Mouse (Mus musculus) liver, embryonic 11.5 days (tissue): ENCODE measurements around the gene Morn3. TPM values are rescaled to one million over a fixed set of nuclear protein-coding genes. Genes with fewer than 3 reads are reported as not detected.

Source experiments
- ATAC-seq: fragments of 200-750 bp; cut with Nextera tagmentation; replicated peaks from 2 replicates; pipeline ENCODE4 v1.8.0; 2017; ENCODE audit warnings: moderate number of reproducible peaks, mild to moderate bottlenecking, moderate TSS enrichment, moderate library complexity; ENCODE audit not compliant: low FRiP score
- DNase-seq: peaks from one replicate; pipeline ENCODE4 v3.0.0-alpha.2; 2017; ENCODE audit warnings: low spot score
- H3K27ac ChIP-seq: fragments of 300-500 bp; sonication (generic); 2 replicates; pipeline ENCODE4 v1.5.1; 2014; ENCODE audit warnings: mild to moderate bottlenecking, low read depth, low read length, control low read depth
- H3K27me3 ChIP-seq: fragments of 300-500 bp; sonication (generic); replicated peaks from 2 replicates; pipeline ENCODE4 v1.6.1; 2014; ENCODE audit warnings: low read length, mixed read lengths; ENCODE audit not compliant: control insufficient read depth, insufficient read depth
- H3K36me3 ChIP-seq: fragments of 300-500 bp; sonication (generic); 2 replicates; pipeline ENCODE4 v1.6.1; 2014; ENCODE audit warnings: mild to moderate bottlenecking, low read length, moderate library complexity, mixed read lengths; ENCODE audit not compliant: control insufficient read depth, insufficient read depth
- H3K4me1 ChIP-seq: fragments of 300-500 bp; sonication (generic); replicated peaks from 2 replicates; pipeline ENCODE4 v1.6.1; 2014; ENCODE audit warnings: low read length, mixed read lengths; ENCODE audit not compliant: control insufficient read depth, insufficient read depth
- H3K4me2 ChIP-seq: fragments of 300-500 bp; sonication (generic); 2 replicates; pipeline ENCODE4 v1.6.1; 2014; ENCODE audit warnings: mild to moderate bottlenecking, control low read depth, moderate library complexity
- H3K4me3 ChIP-seq: fragments of 300-500 bp; sonication (generic); 2 replicates; pipeline ENCODE4 v1.5.1; 2014; ENCODE audit warnings: low read depth, low read length, control low read depth
- H3K9ac ChIP-seq: fragments of 300-500 bp; sonication (generic); 2 replicates; pipeline ENCODE4 v1.6.1; 2014; ENCODE audit warnings: low read depth, low read length, control low read depth
- H3K9me3 ChIP-seq: fragments of 300-500 bp; sonication (generic); 2 replicates; pipeline ENCODE4 v1.6.1; 2016; ENCODE audit warnings: low read length, inconsistent platforms, mixed read lengths; ENCODE audit not compliant: control insufficient read depth
- WGBS: fragments of 180-500 bp; shearing (Covaris S2); extraction: QIAGEN DNeasy Blood & Tissue Kit; methylation state at CpG from one replicate; pipeline ENCODE4 v1.1.7; 2014; 5-methylcytosine and 5-hydroxymethylcytosine counted together
- polyA plus RNA-seq: library from polyadenylated mRNA; unstranded; fragments of >200 nt; fragmentation: Nextera tagmentation; extraction: Ambion mirVana; gene quantifications from 2 replicates; pipeline ENCODE4 v1.2.1, GENCODE M21; 2014

Morn3 gene
- polyA plus RNA-seq, 1 experiment from 2014 or later = not detected

DNA sequence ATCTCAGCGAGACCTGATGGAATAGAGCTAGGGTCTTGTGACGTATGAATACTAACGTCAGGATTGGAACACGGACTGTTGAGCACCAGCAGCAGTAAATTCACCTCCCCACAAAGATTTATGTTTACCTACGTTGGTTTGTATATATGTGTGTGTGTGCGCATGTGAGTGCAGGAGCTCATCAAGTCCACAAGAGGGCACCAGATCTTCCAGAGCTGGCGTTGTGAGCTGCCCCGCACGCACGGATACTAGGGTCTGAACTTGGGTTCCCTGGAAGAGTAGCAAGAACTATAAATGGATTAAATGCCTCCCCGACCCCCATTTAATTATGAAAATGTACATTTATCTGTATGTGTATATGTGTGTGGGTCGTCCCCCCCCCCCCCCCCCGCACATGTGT, 33.7 kb upstream of the Morn3 start:
- Histone ChIP-seq H3K9me3 (peaks cover 3% of the 10 kb centered on the region), H3K36me3 (peaks cover 2% of the 10 kb centered on the region; the same call in 1 of the 2 replicates), H3K4me2 (no peak overlapping the region), H3K4me3 (no peak overlapping the region), H3K27ac (no peak overlapping the region), H3K27me3 (no peaks in the 10 kb centered on the region), H3K9ac (no peak overlapping the region), H3K4me1 (peaks cover 16% of the 10 kb centered on the region)
- no peak for ATAC-seq
- no peak for DNase-seq
- 93% methylated on average over 12 of the region's 13 CpGs for WGBS

DNA sequence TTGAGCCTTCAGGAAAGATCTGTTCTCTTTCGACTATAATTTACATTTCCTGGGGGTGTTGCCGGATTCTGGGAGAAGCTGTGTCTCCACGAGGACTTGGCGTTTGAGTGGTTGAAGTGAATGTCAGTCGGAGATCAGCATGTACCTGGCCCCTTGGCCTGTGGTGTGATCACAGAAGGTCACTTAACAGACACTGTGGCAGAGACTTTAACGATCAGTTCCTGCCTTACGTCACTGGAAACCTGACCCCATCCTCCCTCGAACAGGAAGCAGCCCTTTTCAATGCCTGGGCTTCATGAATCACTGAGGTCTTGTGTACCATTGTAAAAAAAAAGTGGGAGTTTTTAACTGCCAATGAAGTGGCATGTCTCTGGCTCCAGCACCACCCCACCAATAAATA, 33.2 kb upstream of the Morn3 start:
- Histone ChIP-seq H3K9ac (no peak overlapping the region), H3K9me3 (peaks cover 3% of the 10 kb centered on the region), H3K4me2 (no peak overlapping the region), H3K4me1 (peaks cover 21% of the 10 kb centered on the region), H3K27ac (peak overlapping the region; percentile 34; the same call in 1 of the 2 replicates), H3K27me3 (no peaks in the 10 kb centered on the region), H3K36me3 (peaks cover 2% of the 10 kb centered on the region; the same call in 1 of the 2 replicates), H3K4me3 (no peak overlapping the region)
- DNase-seq (no peak), ATAC-seq (no peak)
- 56% methylated on average over 8 of the region's 8 CpGs for whole genome bisulfite sequencing

DNA sequence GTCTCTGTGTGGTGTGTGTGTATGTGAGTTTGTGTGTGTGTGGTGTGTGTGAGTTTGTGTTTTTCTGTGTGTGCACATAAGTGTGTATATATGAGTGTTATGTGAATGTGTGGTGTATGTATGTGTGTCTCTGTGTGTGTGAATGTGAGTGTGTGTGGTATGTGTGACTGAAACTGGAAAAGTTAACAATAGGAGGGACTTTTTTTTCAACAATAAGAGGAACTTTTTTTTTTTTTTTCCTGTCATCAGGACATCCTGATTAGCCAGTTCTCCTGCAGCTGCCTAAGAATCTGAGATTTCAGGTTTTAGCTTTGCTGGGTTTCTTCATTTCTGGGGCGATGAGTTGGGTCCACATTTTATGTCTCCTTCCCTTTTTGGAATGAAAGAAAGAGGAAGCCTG, 32.8 kb upstream of the Morn3 start:
- H3K36me3 ChIP-seq = peaks cover 2% of the 10 kb centered on the region; the same call in 1 of the 2 replicates
- H3K4me3 ChIP-seq = no peak overlapping the region
- H3K4me1 ChIP-seq = peaks cover 22% of the 10 kb centered on the region
- H3K27ac ChIP-seq = peak overlapping the region; percentile 16; the same call in 1 of the 2 replicates
- peaks cover 3% of the 10 kb centered on the region for H3K9me3 ChIP-seq
- ATAC-seq (no peak), DNase-seq (no peak)
- H3K4me2 ChIP-seq = peak overlapping the region; percentile 1; the same call in 1 of the 2 replicates
- H3K9ac ChIP-seq = no peak overlapping the region
- 57% methylated on average over 1 of the region's 1 CpGs for WGBS
- no peaks in the 10 kb centered on the region for H3K27me3 ChIP-seq

DNA sequence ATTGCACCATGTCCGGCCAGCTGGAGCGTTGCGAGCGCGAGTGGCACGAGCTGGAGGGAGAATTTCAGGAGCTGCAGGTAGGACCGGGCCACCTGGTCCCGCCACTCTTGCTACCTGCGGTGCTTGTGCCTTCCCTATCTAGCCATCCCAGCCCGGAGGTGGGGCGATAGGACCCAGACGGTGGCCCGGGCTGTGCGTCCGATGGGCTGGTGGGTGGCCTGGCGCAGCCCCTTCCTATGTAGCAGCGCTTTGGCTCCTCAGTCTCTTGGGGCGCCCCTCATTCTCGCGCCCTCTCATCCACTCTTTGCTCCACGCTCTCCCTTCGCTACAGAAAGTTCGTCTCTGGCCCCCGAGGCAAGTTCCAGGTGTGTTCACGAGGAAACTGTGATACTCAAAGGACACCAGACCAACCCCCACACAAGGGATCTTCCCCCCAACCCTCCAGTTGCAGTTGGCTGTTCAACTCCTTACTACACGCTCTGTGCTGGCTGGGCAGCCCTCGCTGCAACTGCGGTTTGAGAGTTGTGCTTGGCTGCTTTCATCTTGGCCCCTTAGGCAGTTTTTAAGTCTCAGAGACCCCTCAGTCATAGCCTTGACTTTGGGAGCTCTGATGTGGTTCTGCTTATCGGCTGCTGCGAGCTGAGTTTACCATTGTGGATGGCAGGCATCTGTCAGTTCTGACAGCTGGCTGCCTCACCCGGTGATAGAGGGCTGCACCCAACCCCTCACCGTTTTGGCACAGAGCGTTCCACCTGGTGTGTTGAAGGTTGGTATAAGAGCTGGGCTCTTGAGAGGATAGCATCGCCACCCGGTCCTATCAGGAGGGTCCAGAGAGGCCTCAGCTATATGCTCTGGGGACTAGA, 29.8 kb upstream of the Morn3 start:
- 1% methylated on average over 35 of the region's 35 CpGs for WGBS
- H3K4me2 ChIP-seq = peak overlapping the region; percentile 95
- peaks cover 20% of the 10 kb centered on the region for H3K4me1 ChIP-seq
- peak; percentile 60 for DNase-seq
- H3K4me3 ChIP-seq = peak overlapping the region; percentile 83
- peak; percentile 80 for ATAC-seq
- H3K36me3 ChIP-seq = peaks cover 2% of the 10 kb centered on the region; the same call in 1 of the 2 replicates
- H3K9ac ChIP-seq = peak overlapping the region; percentile 87
- H3K27ac ChIP-seq = peak overlapping the region; percentile 91
- H3K9me3 ChIP-seq = peaks cover 3% of the 10 kb centered on the region
- H3K27me3 ChIP-seq = no peaks in the 10 kb centered on the region

DNA sequence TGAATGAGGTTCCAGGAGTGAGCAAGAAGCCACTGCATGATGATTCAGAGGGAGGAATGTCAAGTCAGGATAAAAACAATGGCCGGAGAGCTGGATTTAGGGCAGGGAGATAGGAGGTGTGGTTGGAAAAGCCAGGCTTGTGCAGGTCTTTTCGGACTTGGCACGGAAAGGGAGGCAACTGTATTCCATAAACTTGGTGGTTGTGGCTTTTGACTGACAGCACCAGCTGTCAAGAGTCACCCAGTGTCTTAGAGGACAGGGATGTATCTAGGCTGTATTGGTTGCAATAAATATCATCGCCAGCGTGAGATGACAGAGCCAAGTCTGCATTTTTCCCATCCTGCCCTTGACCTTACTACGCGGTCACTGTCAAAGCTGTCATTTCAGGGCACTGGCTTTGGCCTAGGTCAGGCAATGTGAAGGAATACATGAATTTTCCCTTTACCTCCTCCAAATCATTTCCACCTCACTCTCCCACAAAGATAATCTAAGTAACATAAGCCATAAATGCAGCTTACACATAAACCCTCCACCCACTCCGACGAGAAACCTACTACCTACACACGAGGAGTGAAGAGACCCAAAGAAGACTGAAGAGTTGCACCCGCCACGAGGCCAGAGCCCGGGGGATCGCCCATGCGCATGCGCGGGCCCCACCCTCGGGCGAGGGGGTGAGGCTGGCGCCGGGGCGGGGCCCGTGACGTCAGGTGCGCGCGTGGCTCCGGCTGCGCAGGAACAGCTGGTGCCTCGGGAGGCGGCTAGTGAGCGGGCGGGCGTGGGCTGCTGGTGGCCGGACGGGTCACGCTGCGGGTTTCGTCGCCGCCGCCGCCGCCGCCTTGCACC, 29.0 kb upstream of the Morn3 start:
- H3K4me3 ChIP-seq = peak overlapping the region; percentile 83
- H3K4me2 ChIP-seq = peak overlapping the region; percentile 95
- H3K9ac ChIP-seq = peak overlapping the region; percentile 87
- WGBS = 8% methylated on average over 45 of the region's 45 CpGs
- H3K4me1 ChIP-seq = peaks cover 20% of the 10 kb centered on the region
- H3K27me3 ChIP-seq = no peaks in the 10 kb centered on the region
- DNase-seq = peak; percentile 88
- peaks cover 3% of the 10 kb centered on the region for H3K9me3 ChIP-seq
- H3K36me3 ChIP-seq = peaks cover 2% of the 10 kb centered on the region; the same call in 1 of the 2 replicates
- ATAC-seq = peak; percentile 86
- peak overlapping the region; percentile 91 for H3K27ac ChIP-seq

DNA sequence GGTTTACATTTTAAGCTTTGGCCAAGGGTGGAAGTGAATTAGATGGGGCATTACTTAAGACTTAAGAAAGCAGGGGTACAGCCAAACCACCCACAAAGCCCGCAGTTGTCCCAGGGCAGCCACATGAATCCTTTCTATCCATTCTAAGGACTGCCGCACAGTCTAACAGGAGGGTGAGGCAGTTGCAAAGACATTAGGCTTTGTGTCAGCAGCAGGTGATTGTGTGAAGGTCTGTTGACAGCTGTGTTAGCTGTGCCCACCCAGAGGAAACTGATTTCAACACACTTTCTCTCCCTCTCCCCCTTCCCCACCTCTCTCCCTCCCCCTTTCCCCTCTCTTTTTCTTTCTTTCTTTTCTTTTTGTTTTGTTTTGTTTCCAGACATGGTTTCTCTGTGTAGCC, 21.9 kb upstream of the Morn3 start:
- H3K27me3 ChIP-seq = no peaks in the 10 kb centered on the region
- no peak overlapping the region for H3K27ac ChIP-seq
- H3K36me3 ChIP-seq = no peaks in the 10 kb centered on the region
- H3K9ac ChIP-seq = no peak overlapping the region
- no peak overlapping the region for H3K4me3 ChIP-seq
- 92% methylated on average over 2 of the region's 2 CpGs for WGBS
- ATAC-seq (no peak), DNase-seq (no peak)
- H3K4me1 ChIP-seq = no peaks in the 10 kb centered on the region
- H3K9me3 ChIP-seq = no peaks in the 10 kb centered on the region
- no peak overlapping the region for H3K4me2 ChIP-seq

DNA sequence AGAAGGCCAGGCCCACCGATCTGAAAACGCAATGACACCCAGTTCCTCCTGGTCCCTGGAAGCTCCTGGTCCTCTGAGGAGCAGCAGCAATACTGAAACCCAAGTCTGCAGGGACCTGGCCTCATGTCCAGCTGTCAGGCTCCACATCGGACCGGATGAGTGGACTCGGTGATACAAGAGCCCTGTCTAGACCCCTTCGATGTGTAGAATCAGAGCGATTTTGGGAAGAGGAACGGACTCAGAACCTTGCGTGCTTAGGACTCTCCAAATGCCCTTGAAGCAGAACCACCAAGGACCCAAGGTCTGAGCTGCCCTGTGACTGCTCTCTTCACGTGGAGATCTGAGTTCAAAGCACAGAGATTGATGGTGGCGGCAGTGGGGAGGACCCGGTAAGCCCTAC, 21.3 kb upstream of the Morn3 start, which contains the start of gene Tmem120b:
TSS of gene Tmem120b (plus strand) at position 301 of the 400 bp plus-strand sequence.
- no peak within 1 kb of the TSS for H3K9ac ChIP-seq
- no peak for DNase-seq
- H3K36me3 ChIP-seq = no peaks in the 10 kb centered on the region
- WGBS = 82% methylated on average over 12 of the region's 12 CpGs
- no peak for ATAC-seq
- H3K4me3 ChIP-seq = no peak within 1 kb of the TSS
- no peak within 1 kb of the TSS for H3K4me2 ChIP-seq
- H3K9me3 ChIP-seq = no peaks in the 10 kb centered on the region
- H3K27me3 ChIP-seq = no peaks in the 10 kb centered on the region
- no peaks in the 10 kb centered on the region for H3K4me1 ChIP-seq
- no peak within 1 kb of the TSS for H3K27ac ChIP-seq

DNA sequence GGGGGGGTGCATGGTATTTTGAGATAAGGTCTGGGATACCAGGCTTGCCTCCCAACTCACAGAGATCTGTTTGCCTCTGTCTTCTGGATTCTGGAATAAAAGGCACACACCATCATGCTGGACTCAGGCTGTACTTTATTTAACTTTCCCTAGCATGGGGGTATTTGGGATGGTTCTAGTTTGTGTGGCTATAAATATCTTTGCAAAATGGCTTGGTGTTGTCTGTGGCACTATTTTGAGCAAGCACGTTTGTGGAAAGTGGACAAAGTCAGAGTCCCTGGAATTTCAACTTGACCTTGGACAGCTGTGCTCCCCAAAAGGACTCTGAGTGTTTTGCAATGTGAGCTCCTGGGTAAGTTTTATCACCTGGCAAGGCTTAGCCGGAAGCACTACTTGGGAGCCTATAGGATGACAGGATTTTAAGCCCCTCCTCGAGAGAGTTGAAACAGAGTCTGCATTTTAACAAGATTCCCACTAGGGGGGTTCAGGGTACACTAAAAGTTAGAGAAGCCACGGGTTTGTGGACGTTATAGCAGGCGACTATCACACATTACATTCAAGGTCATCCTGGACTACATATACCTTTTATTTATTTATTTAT, 20.7 kb upstream of the Morn3 start:
- Histone ChIP-seq H3K4me2 (no peak overlapping the region), H3K9me3 (no peaks in the 10 kb centered on the region), H3K27ac (no peak overlapping the region), H3K4me1 (no peaks in the 10 kb centered on the region), H3K36me3 (no peaks in the 10 kb centered on the region), H3K27me3 (no peaks in the 10 kb centered on the region), H3K4me3 (no peak overlapping the region), H3K9ac (no peak overlapping the region)
- ATAC-seq (peak; percentile 89), DNase-seq (no peak)
- 11% methylated on average over 6 of the region's 6 CpGs for WGBS
